Mouse (Mus musculus) kidney, adult 2 months (tissue): Measurements from ENCODE around the gene Aagab.

ENCODE experiments used
- CTCF ChIP-seq: fragments of 200-500 bp; conservative IDR thresholded peaks from 2 replicates; pipeline ENCODE4 v1.5.1; 2011; ENCODE audit warnings: low read depth, mild to moderate bottlenecking, control low read depth, low read length, moderate library complexity, mixed read lengths; ENCODE audit not compliant: insufficient read depth, insufficient read length
- POLR2A ChIP-seq: fragments of 200-500 bp; IDR thresholded peaks from one replicate; pipeline ENCODE4 v1.6.1; 2011; ENCODE audit warnings: low read depth, low read length, control low read depth

DNA sequence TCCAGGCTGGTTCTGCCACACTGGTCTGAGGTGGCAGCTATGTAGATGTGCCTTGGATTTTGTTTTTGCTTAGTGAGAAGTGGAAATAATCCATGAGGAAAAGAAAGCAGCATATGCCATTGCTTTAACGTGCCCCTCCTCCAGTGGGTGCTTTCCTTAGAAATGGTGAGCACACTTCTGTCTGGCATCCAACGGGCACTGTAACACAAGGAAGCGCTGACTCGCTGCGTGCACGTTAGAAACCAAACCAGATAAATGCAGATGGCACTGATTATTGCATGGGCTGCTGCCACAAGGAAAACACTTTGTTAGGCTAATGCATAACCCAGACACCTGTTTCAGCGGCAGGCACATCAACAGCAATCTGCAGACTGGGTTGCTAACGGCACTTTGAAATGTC is 6.8 kb upstream of the Aagab start:
- no peak for TF ChIP-seq CTCF
- no peak for TF ChIP-seq POLR2A
